Mouse (Mus musculus): ENCODE results near the gene Meltf. TPM values are rescaled to one million over a fixed set of nuclear protein-coding genes. Genes with fewer than 3 reads are reported as not detected.

Meltf gene
- polyA plus RNA-seq, 1 experiment: 0.43 TPM

DNA sequence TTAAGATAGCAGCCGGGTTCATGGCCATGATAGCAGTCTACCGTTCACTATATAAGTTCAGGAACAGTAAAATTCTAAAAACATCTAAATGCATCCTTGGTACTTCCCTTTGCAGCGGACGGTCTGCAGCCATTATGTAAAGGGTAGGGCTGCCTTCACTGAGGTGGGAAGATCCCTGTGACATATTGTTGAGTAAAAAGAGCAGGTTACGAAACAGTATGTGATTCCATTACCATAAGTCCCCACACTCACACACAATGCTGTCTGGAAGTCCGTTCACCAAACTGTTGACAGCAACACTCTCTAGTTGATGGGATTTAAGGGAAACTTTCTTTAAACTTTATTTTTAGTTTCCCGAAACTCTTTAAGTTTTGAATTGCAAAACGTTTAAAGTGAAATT is 24.6 kb downstream of the Meltf start:
- no peaks in the 10 kb centered on the region for H3K4me1 ChIP-seq (replicated peaks; ENCODE audit: control insufficient read depth, insufficient read depth, low read length)
- TF ChIP-seq CTCF (IDR thresholded peaks at IDR 0.05; ENCODE audit: borderline replicate concordance, control insufficient read depth, extremely low read depth, insufficient read depth, low read length, poor library complexity): no peak
- no peak for TF ChIP-seq POLR2A (IDR thresholded peaks at IDR 0.05; ENCODE audit: control insufficient read depth, extremely low read depth, insufficient read depth, low read length, poor library complexity)
- no peaks in the 10 kb centered on the region for H3K27me3 ChIP-seq (ENCODE audit: control insufficient read depth, insufficient read depth, low read length)
- WGBS: 92% methylated on average over 8 of the region's 8 CpGs
- H3K27ac ChIP-seq (ENCODE audit: control insufficient read depth, insufficient read depth, low read length): no peak overlapping the region
- no peak overlapping the region for H3K4me3 ChIP-seq (ENCODE audit: control insufficient read depth, insufficient read depth, low read length)
- no peaks in the 10 kb centered on the region for H3K36me3 ChIP-seq (ENCODE audit: control insufficient read depth, insufficient read depth, low read length)
- DNase-seq: no peak

GRCm38 (mm10) chr16:31905331-31905730 is 26.7 kb downstream of the Meltf start:
- Histone ChIP-seq H3K27ac (ENCODE audit: control insufficient read depth, insufficient read depth, low read length) (no peak overlapping the region), H3K4me3 (ENCODE audit: control insufficient read depth, insufficient read depth, low read length) (no peak overlapping the region), H3K27me3 (ENCODE audit: control insufficient read depth, insufficient read depth, low read length) (peaks cover 5% of the 10 kb centered on the region; the same call in 1 of the 2 replicates), H3K36me3 (ENCODE audit: control insufficient read depth, insufficient read depth, low read length) (no peaks in the 10 kb centered on the region), H3K4me1 (replicated peaks; ENCODE audit: control insufficient read depth, insufficient read depth, low read length) (no peaks in the 10 kb centered on the region)
- DNase-seq: peak; percentile 4
- TF ChIP-seq POLR2A (IDR thresholded peaks at IDR 0.05; ENCODE audit: control insufficient read depth, extremely low read depth, insufficient read depth, low read length, poor library complexity) (no peak), CTCF (IDR thresholded peaks at IDR 0.05; ENCODE audit: borderline replicate concordance, control insufficient read depth, extremely low read depth, insufficient read depth, low read length, poor library complexity) (no peak; the same call in 1 of the 2 replicates)
- WGBS: 82% methylated on average over 4 of the region's 4 CpGs

DNA sequence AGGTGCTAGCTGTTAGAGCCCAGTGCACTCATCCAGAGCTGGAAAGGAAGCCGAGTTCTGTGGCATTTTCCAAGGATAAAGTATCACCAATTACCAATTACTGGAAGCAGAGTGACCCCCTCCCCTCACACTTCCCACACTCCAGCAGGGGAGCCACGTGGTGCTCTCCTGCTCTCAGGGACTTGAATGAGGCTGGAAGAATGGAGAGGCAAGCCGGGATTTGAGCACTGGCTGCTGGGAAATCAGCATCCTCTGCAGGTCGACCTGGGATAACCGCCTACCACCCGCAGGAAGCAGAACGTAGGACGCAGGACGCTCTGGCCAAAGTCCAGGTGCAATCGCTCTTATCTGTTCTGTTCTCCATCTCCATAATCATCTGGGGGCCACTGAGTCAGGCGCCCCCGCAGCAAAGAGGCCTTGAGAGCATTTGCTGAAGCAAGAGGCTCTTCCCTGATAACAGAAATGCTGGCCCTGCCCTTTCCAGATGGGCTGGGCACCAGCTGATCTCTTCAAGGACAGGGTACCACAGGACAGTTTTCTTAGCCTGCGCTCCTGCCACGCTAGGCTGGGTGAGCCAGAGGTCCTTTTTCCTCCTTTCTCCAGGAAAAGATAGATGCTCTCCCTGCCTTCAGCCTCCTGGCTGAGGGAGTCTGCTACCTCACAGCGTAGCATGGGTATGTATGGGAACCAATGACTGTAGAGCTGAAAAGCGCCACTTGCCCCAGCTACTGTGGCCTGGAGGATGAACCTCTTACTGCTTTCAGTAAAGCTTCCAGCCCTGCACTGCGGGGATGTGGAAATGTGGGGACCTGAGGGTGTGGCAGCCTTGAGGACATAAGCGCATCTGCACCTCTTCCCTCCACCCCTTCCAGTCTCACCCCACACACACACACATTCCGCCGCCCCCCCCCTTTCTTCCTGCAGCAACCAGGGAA is 27.5 kb downstream of the Meltf start:
- Histone ChIP-seq H3K4me3 (ENCODE audit: control insufficient read depth, insufficient read depth, low read length) (no peak overlapping the region), H3K4me1 (replicated peaks; ENCODE audit: control insufficient read depth, insufficient read depth, low read length) (no peaks in the 10 kb centered on the region), H3K36me3 (ENCODE audit: control insufficient read depth, insufficient read depth, low read length) (no peaks in the 10 kb centered on the region), H3K27me3 (ENCODE audit: control insufficient read depth, insufficient read depth, low read length) (peaks cover 5% of the 10 kb centered on the region; the same call in 1 of the 2 replicates), H3K27ac (ENCODE audit: control insufficient read depth, insufficient read depth, low read length) (no peak overlapping the region)
- TF ChIP-seq POLR2A (IDR thresholded peaks at IDR 0.05; ENCODE audit: control insufficient read depth, extremely low read depth, insufficient read depth, low read length, poor library complexity) (no peak), CTCF (IDR thresholded peaks at IDR 0.05; ENCODE audit: borderline replicate concordance, control insufficient read depth, extremely low read depth, insufficient read depth, low read length, poor library complexity) (no peak)
- DNase-seq: no peak
- WGBS: 71% methylated on average over 20 of the region's 20 CpGs

DNA sequence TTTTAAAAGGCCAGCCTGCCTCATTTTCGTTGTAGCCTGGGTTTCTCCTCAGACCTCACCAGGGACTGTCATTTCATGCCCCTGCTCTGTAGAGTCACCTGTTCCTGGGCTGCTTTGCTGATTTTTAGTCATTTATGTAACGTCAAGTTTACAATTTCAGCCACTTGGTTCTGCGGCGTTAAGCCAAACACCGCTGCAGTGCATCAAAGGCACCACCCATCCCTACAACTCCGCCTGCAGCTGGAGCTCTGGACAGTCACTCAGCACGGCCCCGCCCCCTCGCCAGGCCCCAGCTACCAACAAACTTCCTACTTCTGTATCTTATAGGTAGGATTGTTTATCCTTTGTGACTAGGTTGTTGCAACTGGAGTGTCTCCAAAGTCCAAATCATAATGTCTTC is 28.3 kb downstream of the Meltf start:
- no peak for DNase-seq
- 20% methylated on average over 9 of the region's 9 CpGs for WGBS
- Histone ChIP-seq H3K27me3 (ENCODE audit: control insufficient read depth, insufficient read depth, low read length) (peaks cover 5% of the 10 kb centered on the region; the same call in 1 of the 2 replicates), H3K4me3 (ENCODE audit: control insufficient read depth, insufficient read depth, low read length) (no peak overlapping the region), H3K4me1 (replicated peaks; ENCODE audit: control insufficient read depth, insufficient read depth, low read length) (no peaks in the 10 kb centered on the region), H3K27ac (ENCODE audit: control insufficient read depth, insufficient read depth, low read length) (no peak overlapping the region), H3K36me3 (ENCODE audit: control insufficient read depth, insufficient read depth, low read length) (no peaks in the 10 kb centered on the region)
- TF ChIP-seq POLR2A (IDR thresholded peaks at IDR 0.05; ENCODE audit: control insufficient read depth, extremely low read depth, insufficient read depth, low read length, poor library complexity): no peak
- no peak for TF ChIP-seq CTCF (IDR thresholded peaks at IDR 0.05; ENCODE audit: borderline replicate concordance, control insufficient read depth, extremely low read depth, insufficient read depth, low read length, poor library complexity)

DNA sequence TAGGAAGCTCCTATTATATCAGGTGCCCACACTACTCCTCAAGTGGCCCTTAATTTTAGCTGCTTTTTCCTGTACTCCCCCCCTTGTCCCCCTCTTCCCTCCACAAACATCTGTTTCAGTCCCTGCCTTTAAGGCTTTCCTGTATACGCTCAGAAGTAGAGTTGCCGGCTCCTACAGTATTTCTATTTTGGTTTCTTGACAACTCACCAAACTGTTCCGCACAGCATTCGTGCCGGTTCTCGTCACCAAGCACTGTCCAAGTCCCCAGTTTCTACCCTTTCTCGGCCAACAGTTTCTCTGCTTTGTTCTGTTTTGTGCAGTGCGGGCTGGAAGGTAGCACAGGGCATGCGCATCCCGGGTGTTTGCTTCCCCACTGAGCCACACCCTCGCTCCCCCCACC is 30.3 kb downstream of the Meltf start:
- WGBS: 23% methylated on average over 11 of the region's 11 CpGs
- DNase-seq: no peak
- H3K27me3 ChIP-seq (ENCODE audit: control insufficient read depth, insufficient read depth, low read length): peaks cover 5% of the 10 kb centered on the region; the same call in 1 of the 2 replicates
- no peaks in the 10 kb centered on the region for H3K36me3 ChIP-seq (ENCODE audit: control insufficient read depth, insufficient read depth, low read length)
- no peaks in the 10 kb centered on the region for H3K4me1 ChIP-seq (replicated peaks; ENCODE audit: control insufficient read depth, insufficient read depth, low read length)
- TF ChIP-seq CTCF (IDR thresholded peaks at IDR 0.05; ENCODE audit: borderline replicate concordance, control insufficient read depth, extremely low read depth, insufficient read depth, low read length, poor library complexity) (no peak), POLR2A (IDR thresholded peaks at IDR 0.05; ENCODE audit: control insufficient read depth, extremely low read depth, insufficient read depth, low read length, poor library complexity) (no peak)
- H3K27ac ChIP-seq (ENCODE audit: control insufficient read depth, insufficient read depth, low read length): no peak overlapping the region
- no peak overlapping the region for H3K4me3 ChIP-seq (ENCODE audit: control insufficient read depth, insufficient read depth, low read length)

DNA sequence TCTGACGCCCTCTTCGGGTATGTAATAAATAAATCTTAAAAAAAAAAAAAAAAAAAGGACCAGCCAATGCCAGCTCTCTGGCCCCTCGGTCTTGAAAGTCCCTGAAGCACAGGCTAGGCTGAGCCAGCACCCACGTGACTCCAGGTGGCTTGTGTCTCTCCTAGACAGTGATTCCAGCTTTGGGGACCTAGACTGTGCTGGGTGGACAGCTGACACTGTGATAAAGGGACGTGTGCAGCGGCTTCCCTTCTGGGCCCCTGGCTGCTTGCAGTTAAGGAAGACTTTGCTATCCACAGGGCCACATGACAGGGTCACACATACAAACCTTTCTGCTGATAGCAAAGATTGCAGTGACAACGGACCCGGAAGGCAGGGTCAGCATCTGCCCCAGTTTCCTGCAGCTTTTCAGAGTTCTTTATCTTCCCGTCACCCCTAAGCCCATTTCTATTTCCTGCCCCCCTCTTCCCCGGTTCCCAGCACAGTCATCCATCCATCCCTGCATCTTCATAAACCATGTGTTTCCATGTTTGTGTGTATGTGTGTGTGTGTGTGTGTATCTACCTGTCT is 31.8 kb downstream of the Meltf start:
- Histone ChIP-seq H3K27me3 (ENCODE audit: control insufficient read depth, insufficient read depth, low read length) (peaks cover 5% of the 10 kb centered on the region; the same call in 1 of the 2 replicates), H3K27ac (ENCODE audit: control insufficient read depth, insufficient read depth, low read length) (no peak overlapping the region), H3K4me3 (ENCODE audit: control insufficient read depth, insufficient read depth, low read length) (no peak overlapping the region), H3K4me1 (replicated peaks; ENCODE audit: control insufficient read depth, insufficient read depth, low read length) (no peaks in the 10 kb centered on the region), H3K36me3 (ENCODE audit: control insufficient read depth, insufficient read depth, low read length) (no peaks in the 10 kb centered on the region)
- DNase-seq: no peak
- WGBS: 52% methylated on average over 10 of the region's 10 CpGs
- TF ChIP-seq POLR2A (IDR thresholded peaks at IDR 0.05; ENCODE audit: control insufficient read depth, extremely low read depth, insufficient read depth, low read length, poor library complexity) (no peak), CTCF (IDR thresholded peaks at IDR 0.05; ENCODE audit: borderline replicate concordance, control insufficient read depth, extremely low read depth, insufficient read depth, low read length, poor library complexity) (no peak)
